In the genomic region with DNA sequence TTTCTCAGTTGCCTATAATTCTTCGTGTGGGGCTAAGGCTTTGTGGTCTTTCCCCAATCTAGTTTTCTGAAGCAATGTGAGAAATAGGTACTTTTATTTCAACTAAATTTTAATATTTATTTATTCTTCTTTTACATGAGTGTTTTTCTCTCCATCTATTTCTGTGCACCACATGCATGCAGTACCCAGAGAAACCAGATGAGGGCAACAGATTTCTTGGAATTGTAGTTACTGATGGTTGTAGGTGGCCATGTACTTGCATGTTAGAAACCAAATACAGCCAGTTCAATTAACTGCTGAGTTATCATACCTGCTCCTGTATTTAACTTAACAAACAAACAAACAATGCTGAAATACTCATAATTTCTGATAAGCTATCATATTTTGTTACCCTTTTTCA, we compare ENCODE assay signal across 8 mouse cellular contexts.
DNase-seq lines count a peak whose midpoint lies in the region; ATAC-seq and TF ChIP-seq lines count a peak whose summit lies in the region.

No protein-coding gene starts in this region.

- no peak overlapping the region for H3K4me2 ChIP-seq in kidney, embryonic 15.5 days
- no peak overlapping the region for H3K4me2 ChIP-seq in neural tube, embryonic 11.5 days (ENCODE audit: low read depth)

- H3K27ac ChIP-seq in kidney, adult 2 months (ENCODE audit: insufficient read depth, low read depth, low read length) = no peak overlapping the region
- no peak overlapping the region for H3K27ac ChIP-seq in kidney, embryonic 15.5 days
- H3K27ac ChIP-seq in neural tube, embryonic 11.5 days (ENCODE audit: low read depth, low read length) = no peak overlapping the region

- no peaks in the 10 kb centered on the region for H3K36me3 ChIP-seq in kidney, adult 2 months (ENCODE audit: control insufficient read depth, insufficient read depth, low read length)
- H3K36me3 ChIP-seq in kidney, embryonic 15.5 days = no peaks in the 10 kb centered on the region
- H3K36me3 ChIP-seq in neural tube, embryonic 11.5 days (ENCODE audit: control insufficient read depth, insufficient read depth, low read length) = no peaks in the 10 kb centered on the region

- H3K4me1 ChIP-seq in kidney, adult 2 months (ENCODE audit: control insufficient read depth, insufficient read depth, low read length) = no peaks in the 10 kb centered on the region
- no peaks in the 10 kb centered on the region for H3K4me1 ChIP-seq in kidney, embryonic 15.5 days
- no peaks in the 10 kb centered on the region for H3K4me1 ChIP-seq in neural tube, embryonic 11.5 days (ENCODE audit: control insufficient read depth, insufficient read depth, low read length)

- 38% methylated on average over 1 of the region's 1 CpGs for WGBS in kidney, adult 2 months
- WGBS in kidney, embryonic 15.5 days = 35% methylated on average over 1 of the region's 1 CpGs
- 45% methylated on average over 1 of the region's 1 CpGs for WGBS in neural tube, embryonic 11.5 days

- H3K9ac ChIP-seq in kidney, embryonic 15.5 days = no peak overlapping the region
- no peak overlapping the region for H3K9ac ChIP-seq in neural tube, embryonic 11.5 days (ENCODE audit: low read length)

- peak; percentile 33 for DNase-seq in kidney, adult 2 months
- peak; percentile 18 for DNase-seq in right cerebral cortex, postnatal 14 days
- DNase-seq in right cerebral cortex, postnatal 25 days = no peak
- peak; percentile 12 for DNase-seq in neural tube, embryonic 11.5 days (ENCODE audit: low spot score)
- no peak for DNase-seq in heart, adult 18-20 months

- no peak for TF ChIP-seq CTCF in kidney, adult 2 months (conservative IDR thresholded peaks at IDR 0.05; ENCODE audit: insufficient read depth, insufficient read length, low read depth, low read length)

- H3K9me3 ChIP-seq in kidney, embryonic 15.5 days (replicated peaks) = no peaks in the 10 kb centered on the region
- no peaks in the 10 kb centered on the region for H3K9me3 ChIP-seq in neural tube, embryonic 11.5 days (ENCODE audit: control insufficient read depth, low read length)

- no peak overlapping the region for H3K4me3 ChIP-seq in kidney, adult 2 months (ENCODE audit: insufficient read depth, low read depth, low read length)
- H3K4me3 ChIP-seq in kidney, embryonic 15.5 days (replicated peaks) = no peak overlapping the region
- no peak overlapping the region for H3K4me3 ChIP-seq in neural tube, embryonic 11.5 days (ENCODE audit: low read depth, low read length)

- H3K27me3 ChIP-seq in kidney, adult 2 months (replicated peaks; ENCODE audit: control insufficient read depth, insufficient read depth, low read length) = no peaks in the 10 kb centered on the region
- H3K27me3 ChIP-seq in kidney, embryonic 15.5 days = no peaks in the 10 kb centered on the region
- no peaks in the 10 kb centered on the region for H3K27me3 ChIP-seq in neural tube, embryonic 11.5 days (ENCODE audit: control insufficient read depth, insufficient read depth, low read length)

- TF ChIP-seq POLR2A in kidney, adult 2 months (IDR thresholded peaks at IDR 0.05; ENCODE audit: low read depth, low read length) = no peak

- no peak for ATAC-seq in kidney, embryonic 15.5 days (replicated peaks; ENCODE audit: low FRiP score)
- 0 out of 2 replicates have a peak, but pooled peaks have one; percentile 54 for ATAC-seq in common myeloid progenitor, adult 5-6 weeks (replicated peaks; ENCODE audit: low read depth, poor library complexity, severe bottlenecking)
- ATAC-seq in neural tube, embryonic 11.5 days (ENCODE audit: insufficient read depth, low FRiP score, low TSS enrichment) = no peak
- no peak for ATAC-seq in erythroblast, adult 5-6 weeks (replicated peaks; ENCODE audit: low FRiP score, poor library complexity, severe bottlenecking)

Comparison
In these comparisons a context has a peak if more than half of its experiments do, and no peak if none do; other contexts are left out.
1. DNase-seq: peak in kidney, adult 2 months (single experiment), right cerebral cortex, postnatal 14 days (single experiment) and neural tube, embryonic 11.5 days (single experiment); none in right cerebral cortex, postnatal 25 days (single experiment) and heart, adult 18-20 months (0 of 2).